Mouse (Mus musculus): ENCODE measurements at regions not wholly inside any gene's neighbourhood (a gene's known extent, or its start where the extent isn't known, plus 50 kb on each side); places are given as distances from the start of the nearest gene placed in this dataset.
"Not testable (repeated sequence)": the region's sequence is repeated elsewhere in the genome, so short reads cannot be mapped to it uniquely, and the experiment has no call there.

DNA sequence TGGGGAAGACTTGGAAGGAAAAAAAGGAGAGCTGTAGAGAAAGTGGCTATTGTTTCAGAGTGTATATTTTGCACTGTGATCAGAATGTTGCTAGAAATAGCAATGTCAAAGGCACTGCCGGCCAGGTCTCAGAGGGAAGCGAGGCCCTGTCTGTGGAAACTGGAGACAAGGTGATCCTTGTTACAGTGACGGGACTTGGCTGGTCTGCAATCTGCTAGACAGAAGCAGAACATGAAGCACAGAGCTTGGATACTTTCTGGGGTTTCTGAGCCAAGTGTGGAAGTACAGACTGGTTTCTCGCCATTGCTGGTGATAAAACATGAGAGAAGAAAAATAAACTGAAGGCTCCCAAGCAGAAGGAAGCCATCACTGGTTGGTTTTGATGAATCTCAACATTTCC, 198.3 kb upstream of the Slc7a14 start:
- DNase-seq = no peak

DNA sequence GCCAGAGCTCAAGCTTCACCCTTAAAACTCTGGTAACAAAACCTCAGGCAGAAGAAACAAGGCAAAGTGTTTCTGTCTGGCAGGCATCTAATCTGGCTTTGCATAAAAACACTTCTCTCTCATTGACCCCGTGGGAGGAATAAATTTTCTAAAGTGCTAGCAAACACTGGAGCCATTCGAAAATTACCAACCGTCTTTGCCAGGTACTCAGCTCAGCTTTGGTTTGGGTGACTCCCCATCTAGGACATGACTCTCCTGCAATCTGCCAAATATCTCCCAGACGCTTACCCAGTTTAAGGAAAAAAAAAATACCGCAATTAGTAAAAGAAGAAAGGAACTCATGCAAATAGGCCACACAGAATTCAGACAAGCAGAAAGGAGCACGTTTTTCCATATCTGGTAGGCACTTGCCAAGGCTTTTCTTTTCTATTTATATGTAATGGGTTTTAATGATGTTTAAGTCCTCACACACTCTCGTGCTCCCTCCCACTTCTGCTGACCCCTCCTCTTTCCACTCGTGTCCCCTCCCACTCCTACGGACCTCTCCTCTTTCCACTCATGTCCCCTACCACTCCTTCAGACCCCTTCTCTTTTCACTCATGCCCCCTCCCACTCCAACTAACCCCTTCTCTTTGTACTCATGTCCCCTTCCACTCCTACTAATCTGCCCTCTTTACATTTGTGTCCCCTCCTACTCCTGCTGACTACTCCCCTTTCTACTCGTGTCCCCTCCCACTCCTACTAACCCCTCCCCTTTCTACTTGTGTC, 189.2 kb upstream of the Slc7a14 start:
- no peak for DNase-seq

- no peak for DNase-seq
Measured at GRCm38 (mm10) chr3:31495287-31495686, 185.1 kb upstream of the Slc7a14 start.

DNA sequence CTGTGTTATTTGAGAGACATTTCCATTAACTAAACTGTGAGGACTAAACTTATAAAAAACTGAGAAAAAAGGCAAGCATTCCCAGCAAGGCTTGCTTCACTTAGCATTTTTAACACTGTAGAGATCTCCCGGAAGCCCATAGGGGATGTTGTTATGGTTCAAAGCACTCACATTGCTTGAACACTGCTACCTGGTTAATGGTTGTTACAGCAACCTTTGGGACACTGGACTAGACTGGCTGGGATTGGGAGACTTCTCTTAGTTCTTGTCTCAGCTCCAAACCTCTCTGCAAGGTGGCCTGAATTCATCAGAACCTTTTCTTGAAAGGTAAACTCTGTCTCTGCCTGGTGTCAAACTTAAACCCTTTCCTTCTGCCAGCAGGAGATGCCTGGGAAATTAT, 184.5 kb upstream of the Slc7a14 start:
- no peak for DNase-seq

GRCm38 (mm10) chr3:31491736-31492135, 181.6 kb upstream of the Slc7a14 start:
- not testable (repeated sequence) for DNase-seq

- no peak for DNase-seq
Measured at GRCm38 (mm10) chr3:31487596-31487995, 177.4 kb upstream of the Slc7a14 start.

DNA sequence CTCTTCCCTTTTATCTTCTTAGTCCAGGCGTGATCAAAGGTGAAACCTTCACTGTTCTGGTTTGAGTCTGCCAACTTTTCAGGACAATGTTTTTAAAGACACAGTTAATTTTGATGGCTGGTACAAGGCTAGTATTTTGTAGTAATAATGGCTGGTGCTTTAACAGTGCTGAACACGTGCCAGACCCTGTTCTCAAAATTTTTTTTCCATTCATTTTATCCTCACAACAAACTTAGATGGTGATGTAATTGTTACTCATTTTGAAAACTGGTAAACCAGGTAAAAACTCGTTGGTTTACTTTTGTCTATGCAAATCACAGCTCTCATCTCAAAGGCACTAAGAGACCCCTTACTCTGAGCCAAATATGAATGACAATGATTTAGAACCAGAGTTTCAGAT, 171.8 kb upstream of the Slc7a14 start:
- DNase-seq = no peak

GRCm38 (mm10) chr3:31467882-31468281, 157.7 kb upstream of the Slc7a14 start:
- DNase-seq = no peak

GRCm38 (mm10) chr3:31464260-31464659, 154.1 kb upstream of the Slc7a14 start:
- no peak for DNase-seq

DNA sequence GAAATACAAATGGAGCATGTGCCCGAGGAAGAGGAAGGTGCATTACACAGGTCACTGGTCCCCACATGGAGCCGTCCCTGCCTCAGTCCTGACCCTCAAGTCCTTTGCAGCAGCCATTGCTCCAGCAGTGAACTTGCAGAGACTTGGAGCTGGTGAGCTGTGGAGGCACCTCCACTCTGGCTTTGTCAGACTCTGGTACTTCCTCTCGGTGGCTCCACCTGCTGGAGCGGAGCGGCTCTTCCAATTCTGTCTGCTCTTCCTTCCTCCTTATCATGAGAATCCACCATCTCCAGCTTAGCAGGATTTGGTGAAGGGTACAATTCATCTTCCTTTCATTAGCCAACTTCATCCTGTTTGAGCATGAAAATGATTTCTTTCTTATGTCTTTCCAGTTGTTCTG, 149.3 kb upstream of the Slc7a14 start:
- DNase-seq = peak in 1 of 2 experiments; percentile 21

GRCm38 (mm10) chr3:31457938-31458337, 147.8 kb upstream of the Slc7a14 start:
- DNase-seq = no peak

DNA sequence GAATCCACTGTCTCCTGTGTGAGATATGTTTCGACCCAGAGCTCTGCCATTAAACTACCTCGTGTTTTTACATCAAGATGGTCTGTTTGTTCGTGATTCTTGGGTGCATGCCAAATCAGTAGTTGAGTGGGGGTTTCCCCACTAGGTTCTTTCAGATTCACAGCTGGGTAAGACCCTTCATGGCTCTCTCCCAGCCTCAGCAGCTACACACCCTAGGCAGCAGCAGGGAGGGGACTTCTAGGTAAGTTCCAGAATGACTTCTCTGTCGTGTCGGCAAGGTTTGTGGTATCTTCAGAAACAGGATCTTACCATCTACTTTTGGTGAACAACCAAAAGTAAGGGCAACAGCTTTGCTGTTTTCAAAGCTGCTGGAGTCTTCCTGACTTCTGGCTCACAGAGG, 144.9 kb upstream of the Slc7a14 start:
- DNase-seq = no peak

- DNase-seq = no peak
Measured at GRCm38 (mm10) chr3:31444861-31445260, 134.7 kb upstream of the Slc7a14 start.

GRCm38 (mm10) chr3:31444311-31444710, 134.1 kb upstream of the Slc7a14 start:
- no peak for DNase-seq

- no peak for DNase-seq
Measured at GRCm38 (mm10) chr3:31443894-31444293, 133.7 kb upstream of the Slc7a14 start.

- DNase-seq = no peak
Measured at GRCm38 (mm10) chr3:31440282-31440681, 130.1 kb upstream of the Slc7a14 start.

DNA sequence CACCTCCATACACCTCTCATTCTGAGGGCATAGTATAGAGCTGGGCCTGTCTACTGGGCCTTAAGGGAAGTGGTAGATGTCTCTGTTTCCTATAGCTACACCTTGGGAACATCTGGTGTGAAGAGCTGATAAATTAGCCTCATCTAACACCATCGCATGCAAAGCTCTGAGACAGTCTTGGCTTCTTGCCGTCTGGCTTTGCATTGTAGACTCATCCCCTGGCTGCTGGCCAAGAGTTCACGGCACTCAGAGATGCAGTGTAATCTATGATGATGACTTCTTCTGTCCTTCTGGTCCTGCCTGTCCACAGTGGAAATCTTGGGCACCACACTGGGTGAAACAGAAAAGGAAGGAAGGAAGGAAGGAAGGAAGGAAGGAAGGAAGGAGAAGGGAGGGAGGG, 127.8 kb upstream of the Slc7a14 start:
- DNase-seq = no peak

GRCm38 (mm10) chr3:31435204-31435963, 125.2 kb upstream of the Slc7a14 start:
- no peak for DNase-seq

DNA sequence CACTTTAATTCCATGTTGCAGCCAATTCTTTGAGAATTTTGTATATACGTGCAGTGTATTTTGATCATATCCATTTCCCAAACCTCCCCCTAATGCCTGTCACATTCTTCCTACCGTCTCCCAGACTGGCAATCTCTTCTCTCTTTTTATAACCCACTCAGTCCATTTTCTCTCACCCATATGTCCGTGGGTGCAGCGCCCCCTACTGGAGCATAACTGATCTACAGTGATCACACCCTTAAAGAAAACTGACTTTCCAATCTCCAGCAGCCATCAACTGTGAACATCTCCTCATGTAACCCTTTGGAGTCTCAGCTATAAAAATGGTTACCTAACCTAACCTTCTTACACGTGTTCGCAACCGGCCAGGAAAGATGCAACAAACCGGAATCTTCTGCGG, 123.0 kb upstream of the Slc7a14 start:
- no peak for DNase-seq

- DNase-seq = no peak
Measured at GRCm38 (mm10) chr3:31423517-31423916, 113.3 kb upstream of the Slc7a14 start.

- DNase-seq = no peak
Measured at GRCm38 (mm10) chr3:31408802-31409201, 98.6 kb upstream of the Slc7a14 start.

GRCm38 (mm10) chr3:31405880-31406279, 95.7 kb upstream of the Slc7a14 start:
- no peak for DNase-seq

- no peak for DNase-seq
Measured at GRCm38 (mm10) chr3:31399136-31399535, 89.0 kb upstream of the Slc7a14 start.

DNA sequence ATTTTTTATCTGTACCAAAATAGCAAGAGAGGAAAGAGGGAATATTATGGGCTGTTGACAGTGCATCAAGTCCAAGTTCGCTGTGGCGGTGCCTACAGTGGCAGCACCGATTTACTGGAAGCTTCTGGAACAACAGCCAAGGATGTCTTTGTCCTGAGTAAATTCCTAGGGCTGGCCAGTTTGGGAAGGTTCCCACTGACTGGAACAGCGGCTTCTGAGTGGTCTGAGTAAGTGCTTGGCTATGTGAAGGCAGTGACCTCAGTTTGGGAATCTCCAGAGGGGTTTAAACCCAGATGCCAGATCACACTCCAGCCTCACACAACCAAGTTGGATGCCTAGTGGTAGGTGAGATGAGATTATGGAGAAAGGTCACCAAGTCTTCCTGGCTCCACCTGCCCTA, 84.4 kb upstream of the Slc7a14 start:
- DNase-seq = no peak
